Mouse (Mus musculus) spleen, adult 2 months (tissue): ENCODE measurements around the gene Fxyd7. TPM values are rescaled to one million over a fixed set of nuclear protein-coding genes. Genes with fewer than 3 reads are reported as not detected.

Experiments
- DNase-seq, 2 experiments: peaks; one replicate each; pipeline versions ENCODE4 v3.0.0 to v3.0.0-alpha.2; 2012 to 2021; ENCODE audit warnings: low spot score in 2 of 2, low read depth in 1 of 2
- H3K27ac ChIP-seq: fragments of 200-500 bp; 2 replicates; pipeline ENCODE4 v1.5.1; 2012; ENCODE audit warnings: low read length, inconsistent platforms; ENCODE audit not compliant: insufficient read depth
- H3K27me3 ChIP-seq: fragments of 200-500 bp; 2 replicates; pipeline ENCODE4 v1.6.1; 2012; ENCODE audit warnings: mild to moderate bottlenecking, moderate library complexity, low read length, inconsistent platforms; ENCODE audit not compliant: control insufficient read depth, insufficient read depth
- H3K36me3 ChIP-seq: fragments of 200-500 bp; 2 replicates; pipeline ENCODE4 v1.6.1; 2012; ENCODE audit warnings: mild to moderate bottlenecking, low read length, inconsistent platforms; ENCODE audit not compliant: control insufficient read depth, insufficient read depth
- H3K4me1 ChIP-seq: fragments of 200-500 bp; 2 replicates; pipeline ENCODE4 v1.6.1; 2011; ENCODE audit warnings: inconsistent platforms; ENCODE audit not compliant: control insufficient read depth, insufficient read depth, insufficient read length
- H3K4me3 ChIP-seq: fragments of 200-500 bp; 2 replicates; pipeline ENCODE4 v1.5.1; 2011; ENCODE audit warnings: mild to moderate bottlenecking, inconsistent platforms; ENCODE audit not compliant: insufficient read depth, insufficient read length; ENCODE audit errors: extremely low read depth
- CTCF ChIP-seq: fragments of 200-500 bp; IDR thresholded peaks from 2 replicates; pipeline ENCODE4 v1.5.1; 2011; ENCODE audit warnings: mild to moderate bottlenecking, inconsistent platforms; ENCODE audit not compliant: insufficient read depth, insufficient read length, insufficient replicate concordance; ENCODE audit errors: extremely low read depth
- POLR2A ChIP-seq: fragments of 200-500 bp; IDR thresholded peaks from 2 replicates; pipeline ENCODE4 v1.6.1; 2011; ENCODE audit warnings: low read depth, low read length, inconsistent platforms
- WGBS: fragments of 180-500 bp; shearing (Covaris S2); methylation state at CpG from one replicate; pipeline ENCODE4 v1.1.7; 2018; 5-methylcytosine and 5-hydroxymethylcytosine counted together
- polyA plus RNA-seq: library from polyadenylated mRNA; depleted of rRNA; stranded (reverse); fragments of >200 nt; gene quantifications from 2 replicates; pipeline ENCODE4 v1.2.3, GENCODE M21; 2012

The Fxyd7 gene
- polyA plus RNA-seq, 1 experiment: 1.2 TPM

DNA sequence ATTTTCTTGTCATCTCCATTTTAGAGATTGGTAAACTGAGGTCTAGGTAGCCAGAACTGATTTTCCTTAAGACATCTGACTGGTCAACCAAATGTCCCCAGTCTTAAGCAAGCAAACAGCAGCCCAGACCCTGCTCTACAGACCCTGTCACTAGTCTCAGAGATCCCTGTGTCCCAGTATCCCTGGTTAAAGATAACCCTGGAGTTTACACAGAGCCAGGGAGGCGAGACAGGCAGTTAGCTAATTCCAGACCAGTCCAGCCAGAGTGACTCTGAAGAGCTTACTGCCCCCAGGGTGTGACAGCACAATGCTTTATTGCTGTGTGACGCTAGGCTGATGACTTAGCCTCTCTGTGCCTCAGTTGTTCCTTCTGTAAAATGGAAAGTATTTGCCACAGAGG, 5.8 kb upstream of the Fxyd7 start, which contains the start of gene Fxyd1:
Fxyd1 (minus strand) TSS at position 129 of the 400 bp plus-strand sequence.
- 87% methylated on average over 2 of the region's 2 CpGs for WGBS
- Histone ChIP-seq H3K27me3 (peaks cover 5% of the 10 kb centered on the region; the same call in 1 of the 2 replicates), H3K36me3 (no peaks in the 10 kb centered on the region), H3K4me3 (no peak within 1 kb of the TSS), H3K4me1 (peaks cover 4% of the 10 kb centered on the region; the same call in 1 of the 2 replicates), H3K27ac (no peak within 1 kb of the TSS)
- TF ChIP-seq POLR2A (no peak), CTCF (no peak)
- no peak for DNase-seq

DNA sequence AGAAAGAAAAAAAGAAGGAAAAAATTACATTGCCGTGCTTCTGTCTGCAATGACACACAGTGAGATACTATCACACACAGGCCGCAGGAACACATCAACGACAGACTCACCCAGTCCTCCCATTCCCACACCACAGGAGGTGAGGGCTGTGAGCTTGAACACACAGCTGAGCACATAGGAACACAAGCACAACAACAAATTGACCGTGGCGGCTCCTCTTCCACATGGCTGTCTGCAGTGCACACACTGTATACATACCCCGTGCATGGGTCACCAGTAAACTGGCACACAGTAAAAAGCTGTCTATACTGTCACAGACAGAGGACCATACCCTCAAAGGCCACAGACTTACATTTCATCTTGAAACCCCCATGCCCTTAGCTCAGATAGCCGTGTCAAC, 5.2 kb upstream of the Fxyd7 start:
- Histone ChIP-seq H3K4me3 (no peak overlapping the region), H3K27me3 (peaks cover 9% of the 10 kb centered on the region), H3K4me1 (peaks cover 4% of the 10 kb centered on the region; the same call in 1 of the 2 replicates), H3K36me3 (no peaks in the 10 kb centered on the region), H3K27ac (no peak overlapping the region)
- TF ChIP-seq POLR2A (no peak), CTCF (no peak)
- 88% methylated on average over 7 of the region's 7 CpGs for WGBS
- no peak for DNase-seq

DNA sequence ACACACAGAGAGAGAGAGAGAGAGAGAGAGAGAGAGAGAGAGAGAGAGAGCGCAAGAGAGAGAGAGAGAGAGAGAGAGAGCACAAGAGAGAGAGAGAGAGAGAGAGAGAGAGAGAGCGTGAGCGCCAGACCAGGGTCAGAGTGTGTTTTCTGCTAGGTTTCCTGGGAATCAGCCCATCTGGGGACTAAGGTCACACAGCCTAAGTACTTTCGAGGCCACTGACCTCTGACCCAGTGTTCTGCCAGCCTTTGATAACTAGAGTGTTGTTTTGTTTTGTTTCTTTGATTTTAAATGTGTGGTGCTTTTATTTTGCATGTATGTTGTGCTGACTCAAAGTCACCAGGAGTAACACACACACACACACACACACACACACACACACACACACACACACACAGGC, 4.6 kb upstream of the Fxyd7 start:
- DNase-seq: no peak
- WGBS: 81% methylated on average over 3 of the region's 4 CpGs
- no peaks in the 10 kb centered on the region for H3K36me3 ChIP-seq
- H3K27ac ChIP-seq: no peak overlapping the region
- H3K4me3 ChIP-seq: no peak overlapping the region
- H3K4me1 ChIP-seq: peaks cover 4% of the 10 kb centered on the region; the same call in 1 of the 2 replicates
- no peak for TF ChIP-seq POLR2A
- no peak for TF ChIP-seq CTCF
- H3K27me3 ChIP-seq: peaks cover 12% of the 10 kb centered on the region

- peaks cover 13% of the 10 kb centered on the region for H3K27me3 ChIP-seq
- WGBS: 50% methylated on average over 10 of the region's 10 CpGs
- no peak for DNase-seq
- no peak overlapping the region for H3K4me3 ChIP-seq
- no peaks in the 10 kb centered on the region for H3K36me3 ChIP-seq
- H3K27ac ChIP-seq: no peak overlapping the region; the same call in 1 of the 2 replicates
- H3K4me1 ChIP-seq: peaks cover 4% of the 10 kb centered on the region; the same call in 1 of the 2 replicates
- TF ChIP-seq POLR2A: no peak
- TF ChIP-seq CTCF: no peak
Measured at GRCm38 (mm10) chr7:31055354-31055824, 4.1 kb upstream of the Fxyd7 start.

DNA sequence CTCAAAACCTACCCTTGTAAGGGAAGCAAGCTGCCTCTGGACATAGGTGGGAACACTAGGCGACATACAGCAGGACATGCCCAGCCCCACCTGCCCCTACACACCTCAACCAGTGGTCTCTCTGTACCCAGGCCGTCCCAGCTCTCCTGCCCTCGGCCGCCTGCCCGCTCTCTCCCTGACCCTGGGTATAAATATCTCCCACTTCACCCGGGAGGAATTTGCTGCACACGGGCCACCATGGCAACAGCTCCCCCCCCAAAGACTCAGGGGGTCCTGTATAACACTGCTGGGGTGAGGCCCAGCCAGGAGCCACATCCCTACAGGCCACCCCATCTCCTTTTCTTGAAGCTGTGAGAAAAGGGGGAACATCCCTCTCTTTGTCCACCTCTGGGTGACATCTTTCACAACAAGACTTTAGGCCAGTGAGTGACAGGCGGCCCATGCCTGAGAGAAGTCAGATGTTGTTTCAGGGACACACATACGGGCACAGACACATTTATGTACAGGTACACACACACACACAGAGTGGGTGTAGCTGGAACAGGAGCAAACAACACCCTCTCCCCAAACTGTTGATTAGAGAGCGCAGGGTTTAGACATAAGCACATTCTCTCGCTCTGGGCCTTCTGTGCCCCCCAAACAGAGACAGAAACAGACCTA, 3.5 kb upstream of the Fxyd7 start:
- H3K36me3 ChIP-seq: no peaks in the 10 kb centered on the region
- TF ChIP-seq CTCF: no peak
- TF ChIP-seq POLR2A: no peak
- H3K27me3 ChIP-seq: peaks cover 18% of the 10 kb centered on the region
- H3K27ac ChIP-seq: no peak overlapping the region
- 83% methylated on average over 11 of the region's 11 CpGs for WGBS
- no peak overlapping the region for H3K4me3 ChIP-seq
- peaks cover 6% of the 10 kb centered on the region; the same call in 1 of the 2 replicates for H3K4me1 ChIP-seq
- DNase-seq: no peak

DNA sequence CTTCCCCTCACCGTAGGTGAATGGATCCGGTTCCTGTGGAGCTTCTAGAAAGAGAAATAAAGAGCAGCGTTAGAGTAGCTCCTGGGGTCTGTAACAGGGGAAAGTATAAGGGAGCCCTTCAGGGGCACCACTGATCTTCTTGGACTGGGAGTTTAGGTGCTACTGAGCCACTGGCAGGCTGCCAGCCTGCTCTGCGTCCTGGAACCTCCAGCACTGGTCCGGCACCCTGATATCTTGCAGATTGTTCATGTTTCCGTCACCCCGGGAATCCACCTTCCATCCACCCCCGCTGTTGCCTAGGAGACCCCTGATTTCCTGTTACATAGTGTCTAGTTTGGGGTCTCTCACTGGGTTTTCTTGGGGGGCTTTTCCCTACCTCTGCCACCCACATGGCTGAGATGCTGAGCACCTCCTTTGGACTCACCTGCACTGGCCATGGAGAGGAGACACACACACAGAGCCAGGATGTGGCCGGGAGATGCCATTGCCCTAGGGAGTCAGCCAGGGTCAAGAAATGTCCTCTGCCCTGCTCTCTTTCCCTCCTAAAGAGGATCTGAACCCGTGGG, 2.7 kb upstream of the Fxyd7 start:
- no peak overlapping the region for H3K27ac ChIP-seq
- DNase-seq: no peak
- 76% methylated on average over 10 of the region's 10 CpGs for WGBS
- TF ChIP-seq POLR2A (no peak), CTCF (no peak)
- no peak overlapping the region for H3K4me3 ChIP-seq
- peaks cover 18% of the 10 kb centered on the region for H3K27me3 ChIP-seq
- H3K4me1 ChIP-seq: peaks cover 4% of the 10 kb centered on the region; the same call in 1 of the 2 replicates
- H3K36me3 ChIP-seq: no peaks in the 10 kb centered on the region
